In genomic region chr13:74861373-74861970, GRCm38 (mm10) we compare ENCODE assay signal across 10 mouse cellular contexts. TPM values are rescaled to one million over a fixed set of nuclear protein-coding genes. Genes with fewer than 3 reads are reported as not detected.
DNase-seq lines count a peak whose midpoint lies in the region; ATAC-seq and TF ChIP-seq lines count a peak whose summit lies in the region.
"Had no signal": no experiment of that assay in that cellular context is flagged by ENCODE, and none has a peak within 500 bp of the region (broad histone marks: within the 10 kb centered on the region; RNA-seq: fewer than 3 reads in every experiment).

No protein-coding gene starts in this region.

- no peaks in the 10 kb centered on the region for H3K4me1 ChIP-seq in forebrain, embryonic 13.5 days
- no peaks in the 10 kb centered on the region for H3K4me1 ChIP-seq in forebrain, embryonic 12.5 days
- H3K4me1 ChIP-seq in liver, postnatal 0 days (ENCODE audit: insufficient read depth): no peaks in the 10 kb centered on the region
- H3K4me1 ChIP-seq in liver, embryonic 11.5 days (replicated peaks; ENCODE audit: control insufficient read depth, insufficient read depth, low read length): no peaks in the 10 kb centered on the region
- H3K4me1 ChIP-seq: intestine, embryonic 15.5 days had no signal

- no peak overlapping the region for H3K4me2 ChIP-seq in forebrain, embryonic 13.5 days
- no peak overlapping the region for H3K4me2 ChIP-seq in forebrain, embryonic 12.5 days
- no peak overlapping the region for H3K4me2 ChIP-seq in liver, postnatal 0 days (ENCODE audit: low read depth, low read length)
- H3K4me2 ChIP-seq in liver, embryonic 11.5 days: no peak overlapping the region
- H3K4me2 ChIP-seq: intestine, embryonic 15.5 days had no signal

- H3K27ac ChIP-seq in forebrain, embryonic 13.5 days: no peak overlapping the region
- H3K27ac ChIP-seq in forebrain, embryonic 12.5 days: no peak overlapping the region
- H3K27ac ChIP-seq in liver, postnatal 0 days (ENCODE audit: low read depth): no peak overlapping the region
- H3K27ac ChIP-seq in liver, embryonic 11.5 days (ENCODE audit: low read depth, low read length): no peak overlapping the region
- H3K27ac ChIP-seq: intestine, embryonic 15.5 days had no signal

- no peak for TF ChIP-seq EP300 in liver, postnatal 0 days (IDR thresholded peaks at IDR 0.05; ENCODE audit: low read depth)

- peak; percentile 56 for TF ChIP-seq CTCF in liver, postnatal 0 days (IDR thresholded peaks at IDR 0.05; ENCODE audit: low read depth)

- WGBS in forebrain, embryonic 13.5 days: 7% methylated on average over 1 of the region's 1 CpGs
- WGBS in forebrain, embryonic 12.5 days: 18% methylated on average over 1 of the region's 1 CpGs
- WGBS in liver, postnatal 0 days (ENCODE audit: insufficient replicate concordance): 4% methylated on average over 1 of the region's 1 CpGs
- 5% methylated on average over 1 of the region's 1 CpGs for WGBS in liver, embryonic 11.5 days

- H3K36me3 ChIP-seq in forebrain, embryonic 13.5 days (ENCODE audit: poor library complexity, severe bottlenecking): no peaks in the 10 kb centered on the region
- H3K36me3 ChIP-seq in forebrain, embryonic 12.5 days (replicated peaks): no peaks in the 10 kb centered on the region
- H3K36me3 ChIP-seq in liver, postnatal 0 days (replicated peaks; ENCODE audit: insufficient read depth, low read length): no peaks in the 10 kb centered on the region
- H3K36me3 ChIP-seq in liver, embryonic 11.5 days (ENCODE audit: control insufficient read depth, insufficient read depth, low read length): no peaks in the 10 kb centered on the region
- H3K36me3 ChIP-seq: intestine, embryonic 15.5 days had no signal

- H3K9me3 ChIP-seq in forebrain, embryonic 13.5 days (replicated peaks): no peaks in the 10 kb centered on the region
- H3K9me3 ChIP-seq in forebrain, embryonic 12.5 days: no peaks in the 10 kb centered on the region
- H3K9me3 ChIP-seq in liver, postnatal 0 days (ENCODE audit: low read length): no peaks in the 10 kb centered on the region
- no peaks in the 10 kb centered on the region for H3K9me3 ChIP-seq in liver, embryonic 11.5 days (ENCODE audit: control insufficient read depth, low read length)
- H3K9me3 ChIP-seq: intestine, embryonic 15.5 days had no signal

- 0 out of 2 replicates have a peak, but pooled peaks have one; percentile 55 for ATAC-seq in forebrain, embryonic 13.5 days
- ATAC-seq in forebrain, embryonic 12.5 days (ENCODE audit: low FRiP score): no peak
- ATAC-seq in liver, postnatal 0 days: no peak
- no peak for ATAC-seq in liver, embryonic 11.5 days (replicated peaks; ENCODE audit: low FRiP score)
- ATAC-seq: intestine, embryonic 15.5 days had no signal

- DNase-seq in liver, postnatal 0 days: no peak
- no peak for DNase-seq in liver, embryonic 11.5 days (ENCODE audit: low spot score)
- DNase-seq in embryo, embryonic 11 days: peak; percentile 11
- DNase-seq in retina, postnatal 1 day: peak; percentile 39
- DNase-seq in urinary bladder, postnatal 14 days (ENCODE audit: low spot score): no peak
- DNase-seq in frontal cortex, postnatal 14 days (ENCODE audit: low spot score in 2 of 2): no peak
- DNase-seq: lung, postnatal 10 days had no signal

- H3K4me3 ChIP-seq in forebrain, embryonic 13.5 days: no peak overlapping the region
- H3K4me3 ChIP-seq in forebrain, embryonic 12.5 days (replicated peaks): no peak overlapping the region
- H3K4me3 ChIP-seq in liver, postnatal 0 days (ENCODE audit: low read depth, low read length): no peak overlapping the region
- no peak overlapping the region for H3K4me3 ChIP-seq in liver, embryonic 11.5 days (ENCODE audit: low read depth, low read length)
- H3K4me3 ChIP-seq: intestine, embryonic 15.5 days had no signal

- no peak overlapping the region for H3K9ac ChIP-seq in forebrain, embryonic 13.5 days
- no peak overlapping the region for H3K9ac ChIP-seq in forebrain, embryonic 12.5 days
- no peak overlapping the region for H3K9ac ChIP-seq in liver, postnatal 0 days (replicated peaks)
- no peak overlapping the region for H3K9ac ChIP-seq in liver, embryonic 11.5 days (ENCODE audit: low read depth, low read length)
- H3K9ac ChIP-seq: intestine, embryonic 15.5 days had no signal

- no peaks in the 10 kb centered on the region for H3K27me3 ChIP-seq in forebrain, embryonic 13.5 days
- H3K27me3 ChIP-seq in forebrain, embryonic 12.5 days: no peaks in the 10 kb centered on the region
- H3K27me3 ChIP-seq in liver, postnatal 0 days (ENCODE audit: insufficient read depth, low read length): no peaks in the 10 kb centered on the region
- H3K27me3 ChIP-seq in liver, embryonic 11.5 days (replicated peaks; ENCODE audit: control insufficient read depth, insufficient read depth, low read length): no peaks in the 10 kb centered on the region
- H3K27me3 ChIP-seq: intestine, embryonic 15.5 days had no signal

RNA-seq across cellular contexts. Expression of gene Cast, which starts 52.9 kb away (rescaled TPM):
- 5.3 and 6.3 TPM in 2 replicates for polyA plus RNA-seq in forebrain, embryonic 13.5 days (2015; fragmentation: Nextera tagmentation; extraction: Ambion mirVana)
- polyA plus RNA-seq in forebrain, embryonic 12.5 days (2016; fragmentation: Nextera tagmentation; extraction: Ambion mirVana): 11.3 and 14.1 TPM in 2 replicates
- polyA plus RNA-seq in liver, postnatal 0 days (2015; fragmentation: Nextera tagmentation; extraction: Ambion mirVana): 19.9 and 24.5 TPM in 2 replicates
- 34.1 and 39.0 TPM in 2 replicates for polyA plus RNA-seq in liver, embryonic 11.5 days (2014; fragmentation: Nextera tagmentation; extraction: Ambion mirVana)

Comparison
In these comparisons a context has a peak if more than half of its experiments do, and no peak if none do; other contexts are left out.
1. DNase-seq: peak in embryo, embryonic 11 days (single experiment) and retina, postnatal 1 day (single experiment); none in liver, postnatal 0 days (single experiment), liver, embryonic 11.5 days (single experiment), urinary bladder, postnatal 14 days (single experiment) and frontal cortex, postnatal 14 days (0 of 2).